Mouse (Mus musculus) lung, adult 2 months (tissue): ENCODE measurements at regions not wholly inside any gene's neighbourhood (a gene's known extent, or its start where the extent isn't known, plus 50 kb on each side); places are given as distances from the start of the nearest gene placed in this dataset.

Experiments used
- CTCF ChIP-seq: fragments of 200-500 bp; IDR thresholded peaks from 2 replicates; pipeline ENCODE4 v1.5.1; 2011; ENCODE audit warnings: mild to moderate bottlenecking, low read length, control low read depth; ENCODE audit not compliant: insufficient read depth
- POLR2A ChIP-seq: fragments of 200-500 bp; IDR thresholded peaks from 2 replicates; pipeline ENCODE4 v1.6.1; 2011; ENCODE audit warnings: low read depth, mild to moderate bottlenecking, control low read depth, low read length, borderline replicate concordance; ENCODE audit errors: extremely low read depth

- TF ChIP-seq POLR2A, result no peak
- no peak for TF ChIP-seq CTCF
Observed at GRCm38 (mm10) chr6:149243384-149243783, 54.9 kb upstream of the Amn1 start.
